Mouse (Mus musculus) kidney, adult 2 months (tissue): ENCODE results near the gene Ctnna2. TPM values are rescaled to one million over a fixed set of nuclear protein-coding genes. Genes with fewer than 3 reads are reported as not detected.

Experiments used
- DNase-seq: peaks from one replicate; pipeline ENCODE4 v3.0.0; 2021
- H3K27ac ChIP-seq: fragments of 200-500 bp; 2 replicates; pipeline ENCODE4 v1.5.1; 2012; ENCODE audit warnings: low read depth, low read length, control low read depth, inconsistent platforms; ENCODE audit not compliant: insufficient read depth
- H3K27me3 ChIP-seq: fragments of 200-500 bp; replicated peaks from 2 replicates; pipeline ENCODE4 v1.6.1; 2012; ENCODE audit warnings: mild to moderate bottlenecking, moderate library complexity, low read length, inconsistent platforms; ENCODE audit not compliant: control insufficient read depth, insufficient read depth
- H3K36me3 ChIP-seq: fragments of 200-500 bp; 2 replicates; pipeline ENCODE4 v1.6.1; 2012; ENCODE audit warnings: mild to moderate bottlenecking, moderate library complexity, low read length, inconsistent platforms; ENCODE audit not compliant: control insufficient read depth, insufficient read depth
- H3K4me1 ChIP-seq: fragments of 200-500 bp; 2 replicates; pipeline ENCODE4 v1.6.1; 2011; ENCODE audit warnings: low read length; ENCODE audit not compliant: control insufficient read depth, insufficient read depth
- H3K4me3 ChIP-seq: fragments of 200-500 bp; 2 replicates; pipeline ENCODE4 v1.5.1; 2011; ENCODE audit warnings: mild to moderate bottlenecking, low read depth, low read length, control low read depth; ENCODE audit not compliant: insufficient read depth
- CTCF ChIP-seq: fragments of 200-500 bp; conservative IDR thresholded peaks from 2 replicates; pipeline ENCODE4 v1.5.1; 2011; ENCODE audit warnings: low read depth, mild to moderate bottlenecking, control low read depth, low read length, moderate library complexity, mixed read lengths; ENCODE audit not compliant: insufficient read depth, insufficient read length
- POLR2A ChIP-seq: fragments of 200-500 bp; IDR thresholded peaks from one replicate; pipeline ENCODE4 v1.6.1; 2011; ENCODE audit warnings: low read depth, low read length, control low read depth
- WGBS: fragments of 180-500 bp; shearing (Covaris S2); methylation state at CpG from one replicate; pipeline ENCODE4 v1.1.7; 2018; 5-methylcytosine and 5-hydroxymethylcytosine counted together
- polyA plus RNA-seq: library from polyadenylated mRNA; depleted of rRNA; stranded (reverse); fragments of >200 nt; gene quantifications from 2 replicates; pipeline ENCODE4 v1.2.3, GENCODE M21; 2012

The Ctnna2 gene
- polyA plus RNA-seq, 1 experiment = 0.80 TPM

- H3K36me3 ChIP-seq = no peaks in the 10 kb centered on the region
- H3K27ac ChIP-seq = no peak overlapping the region
- no peak for DNase-seq
- H3K27me3 ChIP-seq = no peaks in the 10 kb centered on the region
- no peaks in the 10 kb centered on the region for H3K4me1 ChIP-seq
- WGBS = 83% methylated on average over 5 of the region's 5 CpGs
- TF ChIP-seq CTCF (no peak), POLR2A (no peak)
- H3K4me3 ChIP-seq = no peak overlapping the region
Observed at GRCm38 (mm10) chr6:77278794-77279193, 700.7 kb downstream of the Ctnna2 start.

GRCm38 (mm10) chr6:77265163-77265562 lies 714.3 kb downstream of the Ctnna2 start:
- WGBS = 67% methylated on average over 3 of the region's 3 CpGs
- Histone ChIP-seq H3K4me3 (no peak overlapping the region), H3K4me1 (no peaks in the 10 kb centered on the region), H3K27ac (no peak overlapping the region), H3K27me3 (no peaks in the 10 kb centered on the region), H3K36me3 (no peaks in the 10 kb centered on the region)
- DNase-seq = no peak
- no peak for TF ChIP-seq POLR2A
- TF ChIP-seq CTCF = no peak

- TF ChIP-seq CTCF (peak; percentile 60), POLR2A (no peak)
- Histone ChIP-seq H3K4me3 (no peak overlapping the region), H3K27ac (no peak overlapping the region), H3K4me1 (no peaks in the 10 kb centered on the region), H3K36me3 (no peaks in the 10 kb centered on the region), H3K27me3 (no peaks in the 10 kb centered on the region)
- 34% methylated on average over 7 of the region's 7 CpGs for whole genome bisulfite sequencing
- DNase-seq = peak; percentile 27
Observed at GRCm38 (mm10) chr6:77257358-77258105, 722.0 kb downstream of the Ctnna2 start.

GRCm38 (mm10) chr6:77256348-77256747 lies 723.2 kb downstream of the Ctnna2 start:
- no peak overlapping the region for H3K4me3 ChIP-seq
- 39% methylated on average over 4 of the region's 4 CpGs for WGBS
- H3K4me1 ChIP-seq = no peaks in the 10 kb centered on the region
- peak; percentile 35 for DNase-seq
- H3K36me3 ChIP-seq = no peaks in the 10 kb centered on the region
- no peaks in the 10 kb centered on the region for H3K27me3 ChIP-seq
- H3K27ac ChIP-seq = no peak overlapping the region
- no peak for TF ChIP-seq POLR2A
- TF ChIP-seq CTCF = no peak

GRCm38 (mm10) chr6:77253480-77253879 lies 726.0 kb downstream of the Ctnna2 start:
- no peaks in the 10 kb centered on the region for H3K4me1 ChIP-seq
- H3K27ac ChIP-seq = no peak overlapping the region
- H3K27me3 ChIP-seq = no peaks in the 10 kb centered on the region
- no peaks in the 10 kb centered on the region for H3K36me3 ChIP-seq
- no peak for DNase-seq
- no peak overlapping the region for H3K4me3 ChIP-seq
- TF ChIP-seq CTCF (no peak), POLR2A (no peak)
- WGBS = 90% methylated on average over 5 of the region's 5 CpGs

- TF ChIP-seq POLR2A = no peak
- TF ChIP-seq CTCF = no peak
- peak; percentile 27 for DNase-seq
- Histone ChIP-seq H3K27me3 (0 out of 2 replicates have a peak, but pooled peaks cover 2% of the 10 kb centered on the region), H3K4me1 (0 out of 2 replicates have a peak, but pooled peaks cover 5% of the 10 kb centered on the region), H3K27ac (no peak overlapping the region), H3K4me3 (peak overlapping the region; percentile 21), H3K36me3 (no peaks in the 10 kb centered on the region)
- 1% methylated on average over 43 of the region's 43 CpGs for WGBS
Observed at GRCm38 (mm10) chr6:77243541-77244231, 735.8 kb downstream of the Ctnna2 start.
